Mouse (Mus musculus): ENCODE measurements around the gene Efl1. TPM values are rescaled to one million over a fixed set of nuclear protein-coding genes. Genes with fewer than 3 reads are reported as not detected.

Gene Efl1
- polyA plus RNA-seq, 1 experiment: 8.2 TPM

DNA sequence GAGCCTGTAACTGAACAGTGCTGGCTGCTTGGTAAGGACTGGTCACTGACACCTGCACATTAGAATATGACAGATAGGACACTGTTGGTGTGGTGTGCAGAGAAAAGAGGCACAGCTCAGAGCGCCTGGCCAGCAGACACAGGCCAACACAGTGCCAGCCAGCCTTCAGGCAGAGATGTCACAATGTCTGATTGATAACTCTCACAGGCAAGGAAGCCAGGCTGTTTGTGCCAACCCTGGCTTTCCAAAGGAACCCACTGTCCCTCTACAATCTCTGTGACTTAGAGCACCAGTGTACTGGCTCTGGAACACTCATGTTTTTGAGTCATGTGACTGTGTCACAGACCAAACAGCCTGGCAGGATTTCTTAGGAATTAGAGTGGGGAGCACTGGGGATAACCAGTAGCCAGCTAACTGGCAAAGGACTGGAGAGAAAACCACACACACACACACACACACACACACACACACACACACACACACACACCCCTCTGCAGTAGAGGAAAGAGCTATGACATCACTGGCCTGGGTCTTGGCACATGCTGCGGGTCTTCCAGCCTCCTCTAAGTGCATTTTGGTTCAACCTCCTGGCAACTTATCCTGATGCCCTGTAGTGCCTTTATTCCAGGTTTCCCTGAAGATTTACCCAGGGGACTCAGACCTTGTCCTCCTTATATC, 137.7 kb downstream of the Efl1 start:
- Histone ChIP-seq H3K4me2 (ENCODE audit: low read depth) (no peak overlapping the region), H3K36me3 (ENCODE audit: control insufficient read depth, insufficient read depth) (no peaks in the 10 kb centered on the region), H3ac (ENCODE audit: control insufficient read depth, insufficient read length) (no peak overlapping the region), H3K79me2 (ENCODE audit: control insufficient read depth, insufficient read depth) (no peaks in the 10 kb centered on the region), H3K4me3 (no peak overlapping the region), H3K27me3 (ENCODE audit: control insufficient read depth, insufficient read depth, insufficient read length) (no peaks in the 10 kb centered on the region)
- TF ChIP-seq E2F4 (IDR thresholded peaks at IDR 0.05; ENCODE audit: insufficient read depth) (no peak), USF1 (IDR thresholded peaks at IDR 0.05; ENCODE audit: low read depth) (peak; percentile 16), TCF12 (IDR thresholded peaks at IDR 0.05; ENCODE audit: insufficient read depth, poor library complexity, severe bottlenecking) (no peak)

DNA sequence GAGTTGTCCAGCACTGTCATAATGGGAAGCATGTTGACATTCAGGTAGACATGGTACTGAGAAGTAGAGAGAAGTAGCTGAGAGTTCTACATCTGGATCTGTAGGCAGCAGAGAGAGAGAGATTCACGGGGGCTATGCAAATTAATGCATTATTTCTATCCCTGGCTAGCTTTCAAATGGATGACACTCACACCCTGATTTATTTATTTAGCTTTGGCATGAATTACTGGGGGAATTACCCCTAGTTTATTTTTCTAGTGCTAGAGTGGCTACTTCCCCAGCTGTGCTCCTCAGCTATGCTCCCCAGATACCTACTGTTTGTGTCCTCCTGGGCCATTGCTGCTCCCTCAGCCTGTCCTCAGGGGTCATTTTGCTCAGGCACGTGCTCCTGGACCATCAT, 144.2 kb downstream of the Efl1 start:
- no peaks in the 10 kb centered on the region for H3K79me2 ChIP-seq (ENCODE audit: control insufficient read depth, insufficient read depth)
- H3ac ChIP-seq (ENCODE audit: control insufficient read depth, insufficient read length): no peak overlapping the region
- H3K27me3 ChIP-seq (ENCODE audit: control insufficient read depth, insufficient read depth, insufficient read length): no peaks in the 10 kb centered on the region
- TF ChIP-seq MYOD1 (IDR thresholded peaks at IDR 0.05; ENCODE audit: control insufficient read depth in 1 of 3, insufficient read length in 2 of 3, low read depth in 2 of 3) (no peak), CEBPB (IDR thresholded peaks at IDR 0.05; ENCODE audit: insufficient read depth, poor library complexity, severe bottlenecking) (no peak)
- H3K4me2 ChIP-seq (ENCODE audit: low read depth): no peak overlapping the region
- no peaks in the 10 kb centered on the region for H3K36me3 ChIP-seq (ENCODE audit: control insufficient read depth, insufficient read depth)
- no peak overlapping the region for H3K4me3 ChIP-seq

DNA sequence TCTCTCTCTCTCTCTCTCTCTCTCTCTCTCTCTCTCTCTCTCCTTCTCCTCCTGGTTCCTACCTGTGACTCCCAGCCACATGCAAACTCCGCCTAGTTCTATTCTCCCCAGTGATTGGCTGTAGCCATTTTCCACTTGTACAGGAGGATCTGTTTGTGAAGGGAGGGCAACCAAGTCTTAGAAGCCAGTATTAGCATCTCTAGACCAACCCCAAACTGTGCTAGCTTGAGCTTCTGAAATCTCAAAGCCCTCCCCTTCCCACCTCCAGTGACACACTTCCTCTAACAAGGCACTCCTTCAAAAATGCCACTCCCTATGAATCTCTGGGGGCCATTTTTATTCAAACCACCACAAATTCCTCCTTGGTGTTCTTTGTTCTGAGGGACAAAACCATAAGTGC, 144.7 kb downstream of the Efl1 start:
- no peak overlapping the region for H3K4me3 ChIP-seq
- H3K36me3 ChIP-seq (ENCODE audit: control insufficient read depth, insufficient read depth): no peaks in the 10 kb centered on the region
- no peaks in the 10 kb centered on the region for H3K79me2 ChIP-seq (ENCODE audit: control insufficient read depth, insufficient read depth)
- TF ChIP-seq MAX (IDR thresholded peaks at IDR 0.05; ENCODE audit: low read depth) (no peak), MYOD1 (IDR thresholded peaks at IDR 0.05; ENCODE audit: control insufficient read depth in 1 of 3, insufficient read length in 2 of 3, low read depth in 2 of 3) (no peak), CEBPB (IDR thresholded peaks at IDR 0.05; ENCODE audit: insufficient read depth, poor library complexity, severe bottlenecking) (no peak), SRF (IDR thresholded peaks at IDR 0.05; ENCODE audit: control insufficient read depth, insufficient read length, low read depth) (no peak)
- H3K4me2 ChIP-seq (ENCODE audit: low read depth): no peak overlapping the region
- no peak overlapping the region for H3ac ChIP-seq (ENCODE audit: control insufficient read depth, insufficient read length)
- H3K27me3 ChIP-seq (ENCODE audit: control insufficient read depth, insufficient read depth, insufficient read length): no peaks in the 10 kb centered on the region

DNA sequence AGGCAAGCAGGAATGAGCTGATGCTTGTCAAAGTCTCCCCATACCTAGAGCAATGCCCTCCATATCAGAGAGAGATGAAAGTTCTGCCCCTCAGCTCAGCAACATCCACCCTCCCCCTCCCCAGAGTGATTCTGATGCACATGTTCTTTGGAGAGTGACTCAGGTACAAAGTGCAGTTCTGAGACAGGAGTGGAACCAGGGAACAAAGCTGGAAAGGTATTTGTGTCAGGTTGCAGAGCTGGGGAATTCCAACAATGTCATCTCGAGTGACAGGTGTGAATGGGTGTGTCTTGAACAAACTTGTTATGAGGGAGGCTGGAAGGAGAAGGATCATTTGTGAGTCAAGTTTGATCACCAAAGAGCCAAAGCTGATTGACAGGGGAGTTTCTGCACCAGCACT, 146.1 kb downstream of the Efl1 start:
- H3K4me2 ChIP-seq (ENCODE audit: low read depth): no peak overlapping the region
- H3K36me3 ChIP-seq (ENCODE audit: control insufficient read depth, insufficient read depth): no peaks in the 10 kb centered on the region
- TF ChIP-seq MAX (IDR thresholded peaks at IDR 0.05; ENCODE audit: low read depth) (no peak), MYOD1 (IDR thresholded peaks at IDR 0.05; ENCODE audit: control insufficient read depth in 1 of 3, insufficient read length in 2 of 3, low read depth in 2 of 3) (no peak), TCF3 (IDR thresholded peaks at IDR 0.05; ENCODE audit: insufficient read length, low read depth) (no peak), E2F4 (IDR thresholded peaks at IDR 0.05; ENCODE audit: insufficient read depth) (no peak), POLR2A (IDR thresholded peaks at IDR 0.05; ENCODE audit: insufficient read length, low read depth) (no peak), REST (IDR thresholded peaks at IDR 0.05; ENCODE audit: insufficient read depth, insufficient read length) (no peak), CEBPB (IDR thresholded peaks at IDR 0.05; ENCODE audit: insufficient read depth, poor library complexity, severe bottlenecking) (no peak), USF1 (IDR thresholded peaks at IDR 0.05; ENCODE audit: low read depth) (no peak), TCF12 (IDR thresholded peaks at IDR 0.05; ENCODE audit: insufficient read depth, poor library complexity, severe bottlenecking) (no peak), SRF (IDR thresholded peaks at IDR 0.05; ENCODE audit: control insufficient read depth, insufficient read length, low read depth) (no peak), POLR2AphosphoS2 (IDR thresholded peaks at IDR 0.05; ENCODE audit: insufficient read length, low read depth) (no peak)
- no peaks in the 10 kb centered on the region for H3K79me2 ChIP-seq (ENCODE audit: control insufficient read depth, insufficient read depth)
- no peak overlapping the region for H3K4me3 ChIP-seq
- H3ac ChIP-seq (ENCODE audit: control insufficient read depth, insufficient read length): no peak overlapping the region
- no peaks in the 10 kb centered on the region for H3K27me3 ChIP-seq (ENCODE audit: control insufficient read depth, insufficient read depth, insufficient read length)

DNA sequence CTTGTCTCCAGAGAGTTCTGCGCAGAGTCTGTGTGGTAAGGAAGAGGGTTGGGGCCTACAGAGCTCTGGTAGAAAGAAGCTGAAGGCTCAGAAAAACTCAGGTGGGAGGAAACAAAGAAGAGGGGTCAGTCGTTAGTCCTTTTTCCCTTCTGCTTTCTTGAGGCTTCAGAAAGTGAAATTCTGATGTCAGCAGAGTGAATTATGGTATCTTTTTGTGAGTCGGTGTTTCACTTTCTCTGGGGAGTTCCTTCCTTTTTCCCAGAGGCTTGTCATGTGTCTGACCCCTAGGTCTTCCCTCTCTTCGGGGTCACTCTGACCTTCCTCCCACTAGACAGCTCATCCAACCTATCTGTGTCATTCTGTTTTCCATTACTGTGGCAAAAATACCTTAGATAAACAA, 153.8 kb downstream of the Efl1 start:
- no peaks in the 10 kb centered on the region for H3K27me3 ChIP-seq (ENCODE audit: control insufficient read depth, insufficient read depth, insufficient read length)
- no peaks in the 10 kb centered on the region for H3K36me3 ChIP-seq (ENCODE audit: control insufficient read depth, insufficient read depth)
- H3K79me2 ChIP-seq (ENCODE audit: control insufficient read depth, insufficient read depth): no peaks in the 10 kb centered on the region
- TF ChIP-seq POLR2AphosphoS2 (IDR thresholded peaks at IDR 0.05; ENCODE audit: insufficient read length, low read depth): no peak
- no peak for TF ChIP-seq POLR2A (IDR thresholded peaks at IDR 0.05; ENCODE audit: insufficient read length, low read depth)
- TF ChIP-seq MAX (IDR thresholded peaks at IDR 0.05; ENCODE audit: low read depth): no peak
- TF ChIP-seq TCF3 (IDR thresholded peaks at IDR 0.05; ENCODE audit: insufficient read length, low read depth): no peak
- no peak for TF ChIP-seq MYOD1 (IDR thresholded peaks at IDR 0.05; ENCODE audit: control insufficient read depth in 1 of 3, insufficient read length in 2 of 3, low read depth in 2 of 3)
- TF ChIP-seq MYOG (IDR thresholded peaks at IDR 0.05; ENCODE audit: control insufficient read depth in 1 of 3, insufficient read depth in 1 of 3, insufficient read length in 2 of 3, low read depth in 2 of 3): no peak
- TF ChIP-seq E2F4 (IDR thresholded peaks at IDR 0.05; ENCODE audit: insufficient read depth): no peak
- TF ChIP-seq USF1 (IDR thresholded peaks at IDR 0.05; ENCODE audit: low read depth): no peak
- TF ChIP-seq CEBPB (IDR thresholded peaks at IDR 0.05; ENCODE audit: insufficient read depth, poor library complexity, severe bottlenecking): no peak
- no peak for TF ChIP-seq TCF12 (IDR thresholded peaks at IDR 0.05; ENCODE audit: insufficient read depth, poor library complexity, severe bottlenecking)
- no peak for TF ChIP-seq SRF (IDR thresholded peaks at IDR 0.05; ENCODE audit: control insufficient read depth, insufficient read length, low read depth)
- TF ChIP-seq REST (IDR thresholded peaks at IDR 0.05; ENCODE audit: insufficient read depth, insufficient read length): no peak
- no peak overlapping the region for H3ac ChIP-seq (ENCODE audit: control insufficient read depth, insufficient read length)
- no peak overlapping the region for H3K4me2 ChIP-seq (ENCODE audit: low read depth)
- no peak overlapping the region for H3K4me3 ChIP-seq
